Mouse (Mus musculus): ENCODE results near the gene Hoxa2. TPM values are rescaled to one million over a fixed set of nuclear protein-coding genes. Genes with fewer than 3 reads are reported as not detected.

Hoxa2 gene
- polyA plus RNA-seq, 1 experiment = 2.9 TPM

GRCm38 (mm10) chr6:52178918-52179665 lies 14.5 kb upstream of the Hoxa2 start:
- peak overlapping the region; percentile 89 for H3K27ac ChIP-seq (replicated peaks; ENCODE audit: low read depth, low read length)
- peak overlapping the region; percentile 46 for H3K4me3 ChIP-seq (ENCODE audit: insufficient read depth, low read depth, low read length)
- peaks cover 23% of the 10 kb centered on the region for H3K4me1 ChIP-seq (ENCODE audit: control insufficient read depth, insufficient read depth, insufficient read length, low read length)

GRCm38 (mm10) chr6:52177806-52178205 lies 13.2 kb upstream of the Hoxa2 start:
- peak overlapping the region; percentile 59 for H3K4me3 ChIP-seq (ENCODE audit: insufficient read depth, low read depth, low read length)
- H3K4me1 ChIP-seq (ENCODE audit: control insufficient read depth, insufficient read depth, insufficient read length, low read length) = peaks cover 19% of the 10 kb centered on the region
- peak overlapping the region; percentile 63 for H3K27ac ChIP-seq (replicated peaks; ENCODE audit: low read depth, low read length)

DNA sequence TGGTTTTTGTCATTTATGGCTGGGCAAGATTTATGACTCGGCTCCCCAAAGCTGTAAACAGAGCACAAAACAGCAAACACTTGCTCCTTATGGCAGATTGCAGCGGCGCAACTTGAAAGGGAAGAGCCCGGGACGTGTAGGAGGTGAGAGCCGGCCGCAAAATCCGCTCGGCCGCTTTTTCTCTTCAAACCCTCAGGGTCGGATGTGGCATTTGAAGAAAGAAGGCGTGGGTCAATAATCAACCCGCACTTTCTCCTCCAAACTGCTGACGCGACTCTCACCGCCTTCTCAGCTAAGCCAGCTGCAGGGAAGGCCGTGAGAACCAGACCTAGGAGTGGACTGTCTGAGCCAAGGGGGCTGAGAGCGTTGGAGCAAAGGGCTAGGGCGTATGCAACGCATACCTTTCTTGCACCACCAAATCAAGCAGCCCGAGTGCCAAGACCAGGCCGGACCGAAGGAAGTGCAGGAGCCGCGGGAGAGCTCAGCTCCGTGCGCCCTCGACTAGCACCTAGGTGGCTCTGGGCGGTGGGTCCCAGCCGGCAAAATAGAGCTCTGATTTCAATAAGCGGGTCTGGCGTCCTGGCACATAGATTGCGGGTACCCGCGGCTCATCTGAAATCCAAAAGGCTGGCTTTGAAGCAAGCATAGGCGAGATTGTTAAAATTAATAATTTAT lies 12.6 kb upstream of the Hoxa2 start, which contains the start of gene 5730596B20Rik:
5730596B20Rik (plus strand) TSS at position 438 of the 675 bp plus-strand sequence.
- Histone ChIP-seq H3K4me1 (ENCODE audit: control insufficient read depth, insufficient read depth, insufficient read length, low read length) (peaks cover 21% of the 10 kb centered on the region), H3K27ac (replicated peaks; ENCODE audit: low read depth, low read length) (peak within 1 kb of the TSS; percentile 63), H3K4me3 (ENCODE audit: insufficient read depth, low read depth, low read length) (peak within 1 kb of the TSS; percentile 59)

- H3K4me3 ChIP-seq (ENCODE audit: insufficient read depth, low read depth, low read length) = peak overlapping the region; percentile 59
- H3K4me1 ChIP-seq (ENCODE audit: control insufficient read depth, insufficient read depth, insufficient read length, low read length) = peaks cover 23% of the 10 kb centered on the region
- H3K27ac ChIP-seq (replicated peaks; ENCODE audit: low read depth, low read length) = peak overlapping the region; percentile 63
These were observed 11.8 kb upstream of the Hoxa2 start for GRCm38 (mm10) chr6:52176391-52176790.

DNA sequence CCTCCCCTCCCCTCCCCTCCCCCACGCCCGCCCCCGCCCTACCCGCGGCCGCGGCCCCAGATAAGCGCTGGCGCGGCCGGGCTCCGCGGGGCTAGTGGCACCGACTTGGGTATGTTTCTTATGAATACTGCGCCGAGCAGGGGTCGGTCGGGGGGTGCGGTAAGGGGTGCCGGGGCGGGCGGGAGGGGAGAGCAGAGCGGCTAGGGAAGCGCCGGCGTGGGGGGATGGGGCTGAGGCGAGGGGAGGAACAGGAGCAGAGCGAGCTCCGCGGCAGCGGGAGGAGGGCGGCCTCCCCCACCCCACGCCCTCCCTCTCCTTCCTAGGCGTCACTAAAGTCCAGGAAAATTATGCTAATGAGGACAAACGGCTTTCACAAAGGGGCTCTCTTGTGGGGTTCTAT lies 11.2 kb upstream of the Hoxa2 start:
- Histone ChIP-seq H3K4me1 (ENCODE audit: control insufficient read depth, insufficient read depth, insufficient read length, low read length) (peaks cover 24% of the 10 kb centered on the region), H3K27ac (replicated peaks; ENCODE audit: low read depth, low read length) (peak overlapping the region; percentile 63), H3K4me3 (ENCODE audit: insufficient read depth, low read depth, low read length) (peak overlapping the region; percentile 86)

- peak overlapping the region; percentile 86 for H3K4me3 ChIP-seq (ENCODE audit: insufficient read depth, low read depth, low read length)
- peaks cover 25% of the 10 kb centered on the region for H3K4me1 ChIP-seq (ENCODE audit: control insufficient read depth, insufficient read depth, insufficient read length, low read length)
- peak overlapping the region; percentile 90 for H3K27ac ChIP-seq (replicated peaks; ENCODE audit: low read depth, low read length)
These were observed 10.5 kb upstream of the Hoxa2 start for GRCm38 (mm10) chr6:52174968-52175751.

- Histone ChIP-seq H3K4me3 (ENCODE audit: insufficient read depth, low read depth, low read length) (peak overlapping the region; percentile 61), H3K27ac (replicated peaks; ENCODE audit: low read depth, low read length) (peak overlapping the region; percentile 63), H3K4me1 (ENCODE audit: control insufficient read depth, insufficient read depth, insufficient read length, low read length) (peaks cover 23% of the 10 kb centered on the region)
These were observed 9.0 kb upstream of the Hoxa2 start for GRCm38 (mm10) chr6:52173648-52174047.

- peak overlapping the region; percentile 61 for H3K4me3 ChIP-seq (ENCODE audit: insufficient read depth, low read depth, low read length)
- H3K27ac ChIP-seq (replicated peaks; ENCODE audit: low read depth, low read length) = peak overlapping the region; percentile 63
- H3K4me1 ChIP-seq (ENCODE audit: control insufficient read depth, insufficient read depth, insufficient read length, low read length) = peaks cover 19% of the 10 kb centered on the region
These were observed 7.9 kb upstream of the Hoxa2 start for GRCm38 (mm10) chr6:52172501-52172900.

GRCm38 (mm10) chr6:52171938-52172337 lies 7.3 kb upstream of the Hoxa2 start:
- Histone ChIP-seq H3K4me3 (ENCODE audit: insufficient read depth, low read depth, low read length) (no peak overlapping the region), H3K27ac (replicated peaks; ENCODE audit: low read depth, low read length) (no peak overlapping the region), H3K4me1 (ENCODE audit: control insufficient read depth, insufficient read depth, insufficient read length, low read length) (peaks cover 20% of the 10 kb centered on the region)

- Histone ChIP-seq H3K4me3 (ENCODE audit: insufficient read depth, low read depth, low read length) (no peak overlapping the region; the same call in 1 of the 2 replicates), H3K27ac (replicated peaks; ENCODE audit: low read depth, low read length) (peak overlapping the region; percentile 73), H3K4me1 (ENCODE audit: control insufficient read depth, insufficient read depth, insufficient read length, low read length) (peaks cover 26% of the 10 kb centered on the region)
These were observed 6.7 kb upstream of the Hoxa2 start for GRCm38 (mm10) chr6:52171331-52171730.

DNA sequence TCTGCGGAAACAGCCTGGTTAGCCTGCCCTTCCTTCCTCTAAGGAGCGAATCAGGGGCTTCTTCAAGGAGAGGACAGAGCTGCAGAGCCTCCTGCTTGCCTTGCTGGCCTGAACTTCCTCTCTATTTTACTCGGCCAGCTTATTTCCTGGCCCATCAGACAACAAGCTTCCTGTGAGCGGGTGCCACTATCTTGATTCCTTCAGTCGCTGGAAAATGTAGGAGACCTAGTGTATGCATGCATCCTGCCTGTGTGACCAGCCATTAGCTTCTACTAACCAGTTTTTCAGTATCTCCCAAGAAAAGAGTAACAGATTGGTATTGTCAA lies 6.2 kb upstream of the Hoxa2 start:
- Histone ChIP-seq H3K4me1 (ENCODE audit: control insufficient read depth, insufficient read depth, insufficient read length, low read length) (peaks cover 28% of the 10 kb centered on the region), H3K27ac (replicated peaks; ENCODE audit: low read depth, low read length) (peak overlapping the region; percentile 73), H3K4me3 (ENCODE audit: insufficient read depth, low read depth, low read length) (peak overlapping the region; percentile 42)

GRCm38 (mm10) chr6:52170166-52170897 lies 5.7 kb upstream of the Hoxa2 start:
- Histone ChIP-seq H3K4me1 (ENCODE audit: control insufficient read depth, insufficient read depth, insufficient read length, low read length) (peaks cover 29% of the 10 kb centered on the region), H3K27ac (replicated peaks; ENCODE audit: low read depth, low read length) (peak overlapping the region; percentile 73), H3K4me3 (ENCODE audit: insufficient read depth, low read depth, low read length) (peak overlapping the region; percentile 42)

DNA sequence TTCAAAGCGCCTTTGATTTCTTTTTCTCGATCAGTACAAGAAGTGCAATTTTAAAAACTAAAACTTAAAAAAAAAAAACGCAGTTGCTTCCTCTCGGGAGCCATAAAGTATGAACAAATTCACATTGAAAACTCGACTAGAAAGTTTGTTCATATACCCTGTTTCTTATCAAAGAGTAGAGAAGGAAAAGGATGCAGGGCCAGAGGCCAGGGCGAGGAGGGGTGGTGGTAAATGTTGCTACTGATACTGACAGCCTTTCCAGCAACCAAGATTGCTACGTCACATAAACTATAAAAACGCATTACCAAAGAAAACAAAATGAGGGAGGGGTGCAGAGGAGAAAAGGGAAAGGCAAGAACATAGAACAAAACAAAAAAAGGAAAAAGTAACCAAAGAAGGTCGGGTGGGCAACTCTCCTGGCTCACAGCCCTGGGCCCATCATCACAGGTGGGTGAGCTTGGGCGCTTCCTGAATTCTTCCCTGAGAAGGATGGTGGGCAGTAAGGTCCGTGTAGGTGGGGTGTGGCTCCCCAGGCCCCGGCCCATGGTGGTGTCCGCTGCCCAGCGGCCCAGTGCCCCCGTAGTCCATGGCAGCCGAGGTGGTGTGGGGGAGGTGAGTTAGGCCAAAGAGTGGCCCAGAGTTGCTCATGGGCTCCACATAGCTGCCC lies 5.0 kb upstream of the Hoxa2 start:
- H3K4me3 ChIP-seq (ENCODE audit: insufficient read depth, low read depth, low read length) = peak overlapping the region; percentile 42
- H3K27ac ChIP-seq (replicated peaks; ENCODE audit: low read depth, low read length) = peak overlapping the region; percentile 56

More for the DNA sequence above, 5.0 kb upstream of the Hoxa2 start:
- H3K4me1 ChIP-seq (ENCODE audit: control insufficient read depth, insufficient read depth, insufficient read length, low read length) = peaks cover 29% of the 10 kb centered on the region
